Mouse (Mus musculus) left cerebral cortex, postnatal 4 days (tissue): ENCODE results near the gene Arid5b. TPM values are rescaled to one million over a fixed set of nuclear protein-coding genes. Genes with fewer than 3 reads are reported as not detected.

Source experiments
- DNase-seq: peaks from one replicate; pipeline ENCODE4 v3.0.0-alpha.2; 2022
- intact Hi-C: fragments of 180-260 bp; cut with DNase I; formaldehyde crosslinking; loops from one replicate; pipeline ENCODE4 v1.15.1; 2025
- total RNA-seq, 2 experiments: library from RNA; stranded (reverse); gene quantifications; 2 replicates each; pipeline ENCODE4 v1.2.3; 2021

Gene Arid5b
- total RNA-seq, 2 experiments from 2014 or later, result 28.7 to 31.5 TPM

GRCm38 (mm10) chr10:68239426-68240070 lies 39.0 kb downstream of the Arid5b start:
- intact Hi-C loops, result no loop called here
- DNase-seq, result no peak

GRCm38 (mm10) chr10:68238707-68239425 lies 39.7 kb downstream of the Arid5b start:
- no peak for DNase-seq
- intact Hi-C loops, result no loop called here

GRCm38 (mm10) chr10:68238182-68238581 lies 40.4 kb downstream of the Arid5b start:
- no peak for DNase-seq
- intact Hi-C loops, result no loop called here

- no peak for DNase-seq
- intact Hi-C loops, result no loop called here
These were observed 41.5 kb downstream of the Arid5b start for GRCm38 (mm10) chr10:68236956-68237455.

- intact Hi-C loops, result no loop called here
- no peak for DNase-seq
These were observed 47.0 kb downstream of the Arid5b start for GRCm38 (mm10) chr10:68231385-68232182.

GRCm38 (mm10) chr10:68230653-68231384 lies 47.7 kb downstream of the Arid5b start:
- intact Hi-C loops, result no loop called here
- no peak for DNase-seq

- intact Hi-C loops, result no loop called here
- DNase-seq, result no peak
These were observed 48.6 kb downstream of the Arid5b start for GRCm38 (mm10) chr10:68229640-68230565.

GRCm38 (mm10) chr10:68222676-68223075 lies 55.9 kb downstream of the Arid5b start:
- intact Hi-C loops, result no loop called here

GRCm38 (mm10) chr10:68222012-68222411 lies 56.5 kb downstream of the Arid5b start:
- no peak for DNase-seq

More at GRCm38 (mm10) chr10:68222676-68223075, 55.9 kb downstream of the Arid5b start:
- no peak for DNase-seq

GRCm38 (mm10) chr10:68219327-68219726 lies 59.2 kb downstream of the Arid5b start:
- intact Hi-C loops, result no loop called here
- DNase-seq, result no peak

More at GRCm38 (mm10) chr10:68222012-68222411, 56.5 kb downstream of the Arid5b start:
- intact Hi-C loops, result no loop called here

- DNase-seq, result no peak
- intact Hi-C loops, result no loop called here
These were observed 59.9 kb downstream of the Arid5b start for GRCm38 (mm10) chr10:68218678-68219077.

- intact Hi-C loops, result no loop called here
- DNase-seq, result no peak
These were observed 63.6 kb downstream of the Arid5b start for GRCm38 (mm10) chr10:68214809-68215468.

- intact Hi-C loops, result no loop called here
- DNase-seq, result peak; percentile 24
These were observed 66.3 kb downstream of the Arid5b start for GRCm38 (mm10) chr10:68212061-68212915.

GRCm38 (mm10) chr10:68211514-68211913 lies 67.0 kb downstream of the Arid5b start:
- intact Hi-C loops, result no loop called here
- DNase-seq, result no peak

- no peak for DNase-seq
- intact Hi-C loops, result no loop called here
These were observed 68.4 kb downstream of the Arid5b start for GRCm38 (mm10) chr10:68210025-68210642.

- intact Hi-C loops, result no loop called here
These were observed 69.9 kb downstream of the Arid5b start for GRCm38 (mm10) chr10:68208670-68209065.

More at GRCm38 (mm10) chr10:68208670-68209065, 69.9 kb downstream of the Arid5b start:
- DNase-seq, result no peak
